In the genomic region with DNA sequence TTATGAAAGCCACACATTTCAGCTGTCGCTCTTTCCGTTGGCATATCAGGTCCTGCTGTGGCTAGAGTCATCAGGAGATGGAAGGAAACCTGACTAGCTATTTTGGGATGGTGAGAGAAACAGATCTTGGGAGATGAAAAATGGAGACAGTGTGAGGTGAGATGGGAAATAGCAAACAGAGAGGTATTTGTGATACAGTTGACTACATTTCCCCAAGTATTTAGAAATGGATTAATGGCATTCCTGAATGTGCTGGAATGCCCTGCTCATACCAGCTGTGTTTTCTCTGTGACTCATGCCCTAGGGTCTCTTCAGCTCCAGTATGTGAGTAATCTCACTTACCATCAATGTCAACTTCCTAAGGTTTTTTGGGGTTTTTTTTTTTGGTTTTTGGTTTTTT, we compare ENCODE assay signal across 28 mouse cellular contexts.
DNase-seq lines count a peak whose midpoint lies in the region; ATAC-seq and TF ChIP-seq lines count a peak whose summit lies in the region.
"Had no signal": no experiment of that assay in that cellular context is flagged by ENCODE, and none has a peak within 500 bp of the region (broad histone marks: within the 10 kb centered on the region; RNA-seq: fewer than 3 reads in every experiment).

No protein-coding gene starts in this region.

- H3K9me3 ChIP-seq in embryonic facial prominence, embryonic 14.5 days (ENCODE audit: control insufficient read depth, low read length), result no peaks in the 10 kb centered on the region
- H3K9me3 ChIP-seq in embryonic facial prominence, embryonic 10.5 days, result no peaks in the 10 kb centered on the region
- H3K9me3 ChIP-seq in limb, embryonic 14.5 days (ENCODE audit: control insufficient read depth, low read length), result no peaks in the 10 kb centered on the region
- no peaks in the 10 kb centered on the region for H3K9me3 ChIP-seq in limb, embryonic 10.5 days (replicated peaks)
- H3K9me3 ChIP-seq in midbrain, embryonic 13.5 days, result no peaks in the 10 kb centered on the region
- no peaks in the 10 kb centered on the region for H3K9me3 ChIP-seq in hindbrain, embryonic 16.5 days (ENCODE audit: control insufficient read depth, low read length)
- H3K9me3 ChIP-seq: forebrain, embryonic 13.5 days; heart, embryonic 13.5 days; hindbrain, embryonic 12.5 days; liver, embryonic 15.5 days; midbrain, embryonic 12.5 days had no signal

- H3K4me1 ChIP-seq in embryonic facial prominence, embryonic 14.5 days (ENCODE audit: control insufficient read depth, insufficient read depth, low read length), result 0 out of 2 replicates have a peak, but pooled peaks cover 3% of the 10 kb centered on the region
- 0 out of 2 replicates have a peak, but pooled peaks cover 4% of the 10 kb centered on the region for H3K4me1 ChIP-seq in embryonic facial prominence, embryonic 10.5 days
- no peaks in the 10 kb centered on the region for H3K4me1 ChIP-seq in limb, embryonic 14.5 days (ENCODE audit: control insufficient read depth, insufficient read depth, low read length)
- no peaks in the 10 kb centered on the region for H3K4me1 ChIP-seq in limb, embryonic 10.5 days
- H3K4me1 ChIP-seq in midbrain, embryonic 13.5 days (replicated peaks), result no peaks in the 10 kb centered on the region
- no peaks in the 10 kb centered on the region for H3K4me1 ChIP-seq in hindbrain, embryonic 16.5 days (ENCODE audit: control insufficient read depth, insufficient read depth, low read depth, low read length)
- H3K4me1 ChIP-seq: forebrain, embryonic 13.5 days; hindbrain, embryonic 12.5 days; liver, embryonic 15.5 days; midbrain, embryonic 12.5 days had no signal

- H3K27ac ChIP-seq in embryonic facial prominence, embryonic 14.5 days (replicated peaks; ENCODE audit: low read depth, low read length), result no peak overlapping the region
- H3K27ac ChIP-seq in embryonic facial prominence, embryonic 10.5 days (replicated peaks), result no peak overlapping the region
- H3K27ac ChIP-seq in limb, embryonic 14.5 days (replicated peaks; ENCODE audit: low read depth, low read length), result no peak overlapping the region
- no peak overlapping the region for H3K27ac ChIP-seq in limb, embryonic 10.5 days
- no peak overlapping the region for H3K27ac ChIP-seq in midbrain, embryonic 13.5 days
- H3K27ac ChIP-seq in hindbrain, embryonic 16.5 days (ENCODE audit: low read depth, low read length), result no peak overlapping the region
- H3K27ac ChIP-seq: forebrain, embryonic 13.5 days; heart, adult 2 months; heart, embryonic 13.5 days; hindbrain, embryonic 12.5 days; layer of hippocampus, adult 2 months; liver, embryonic 15.5 days; midbrain, embryonic 12.5 days had no signal

- 47% methylated on average over 2 of the region's 2 CpGs for WGBS in embryonic facial prominence, embryonic 14.5 days
- WGBS in embryonic facial prominence, embryonic 10.5 days, result 74% methylated on average over 2 of the region's 2 CpGs
- WGBS in limb, embryonic 14.5 days, result 68% methylated on average over 2 of the region's 2 CpGs
- WGBS in limb, embryonic 10.5 days, result 88% methylated on average over 2 of the region's 2 CpGs
- WGBS in midbrain, embryonic 13.5 days, result 91% methylated on average over 2 of the region's 2 CpGs
- WGBS in hindbrain, embryonic 16.5 days, result 81% methylated on average over 2 of the region's 2 CpGs

- H3K9ac ChIP-seq in embryonic facial prominence, embryonic 14.5 days (ENCODE audit: low read depth, low read length), result no peak overlapping the region
- H3K9ac ChIP-seq in limb, embryonic 14.5 days (ENCODE audit: low read depth, low read length, severe bottlenecking), result no peak overlapping the region
- no peak overlapping the region for H3K9ac ChIP-seq in midbrain, embryonic 13.5 days (replicated peaks)
- H3K9ac ChIP-seq in hindbrain, embryonic 16.5 days (ENCODE audit: low read depth, low read length), result no peak overlapping the region
- H3K9ac ChIP-seq: forebrain, embryonic 13.5 days; heart, embryonic 13.5 days; hindbrain, embryonic 12.5 days; liver, embryonic 15.5 days; midbrain, embryonic 12.5 days had no signal

- peak; percentile 32 for DNase-seq in embryonic facial prominence, embryonic 14.5 days (ENCODE audit: low spot score)
- DNase-seq in embryonic facial prominence, embryonic 10.5 days (ENCODE audit: low spot score), result no peak
- no peak for DNase-seq in limb, embryonic 14.5 days (ENCODE audit: low spot score)
- DNase-seq in limb, embryonic 10.5 days (ENCODE audit: low spot score), result no peak
- peak; percentile 66 for DNase-seq in Patski (ENCODE audit: low read depth, low spot score)
- DNase-seq in skeletal muscle tissue, adult 2 months (ENCODE audit: low read depth, low spot score), result peak; percentile 9
- DNase-seq: adrenal gland, postnatal 25 days; cerebellum, adult 11 months; cerebellum, postnatal 10 days; gastrocnemius, postnatal 14 days; heart, adult 2 months; heart, postnatal 14 days; kidney, adult 11 months; kidney, postnatal 10 days; liver; right cerebral cortex, postnatal 14 days; spleen, adult 18-20 months had no signal

- ATAC-seq in embryonic facial prominence, embryonic 14.5 days (ENCODE audit: low read depth), result no peak
- ATAC-seq in limb, embryonic 14.5 days (ENCODE audit: low FRiP score, low read depth), result 0 out of 2 replicates have a peak, but pooled peaks have one; percentile 34
- ATAC-seq in Patski, result peak; percentile 82
- ATAC-seq in midbrain, embryonic 13.5 days, result no peak
- no peak for ATAC-seq in hindbrain, embryonic 16.5 days
- ATAC-seq: forebrain, embryonic 13.5 days had no signal

- no peaks in the 10 kb centered on the region for H3K36me3 ChIP-seq in embryonic facial prominence, embryonic 14.5 days (ENCODE audit: control insufficient read depth, insufficient read depth, low read length)
- no peaks in the 10 kb centered on the region for H3K36me3 ChIP-seq in embryonic facial prominence, embryonic 10.5 days (replicated peaks)
- H3K36me3 ChIP-seq in limb, embryonic 14.5 days (ENCODE audit: control insufficient read depth, insufficient read depth, low read length), result no peaks in the 10 kb centered on the region
- H3K36me3 ChIP-seq in limb, embryonic 10.5 days, result no peaks in the 10 kb centered on the region
- no peaks in the 10 kb centered on the region for H3K36me3 ChIP-seq in midbrain, embryonic 13.5 days
- H3K36me3 ChIP-seq in hindbrain, embryonic 16.5 days (ENCODE audit: control insufficient read depth, insufficient read depth, low read length), result no peaks in the 10 kb centered on the region
- H3K36me3 ChIP-seq: G1E; heart, embryonic 13.5 days; hindbrain, embryonic 12.5 days; liver, embryonic 15.5 days; midbrain, embryonic 12.5 days had no signal

- no peak overlapping the region for H3K4me3 ChIP-seq in embryonic facial prominence, embryonic 14.5 days (ENCODE audit: low read depth, low read length)
- H3K4me3 ChIP-seq in embryonic facial prominence, embryonic 10.5 days, result no peak overlapping the region
- H3K4me3 ChIP-seq in limb, embryonic 14.5 days (replicated peaks; ENCODE audit: low read length), result no peak overlapping the region
- no peak overlapping the region for H3K4me3 ChIP-seq in limb, embryonic 10.5 days
- no peak overlapping the region for H3K4me3 ChIP-seq in midbrain, embryonic 13.5 days (replicated peaks)
- no peak overlapping the region for H3K4me3 ChIP-seq in hindbrain, embryonic 16.5 days (ENCODE audit: low read length)
- H3K4me3 ChIP-seq: erythroblast, embryonic 14.5 days; forebrain, embryonic 13.5 days; heart, adult 2 months; heart, embryonic 13.5 days; hindbrain, embryonic 12.5 days; layer of hippocampus, adult 2 months; liver, embryonic 15.5 days; midbrain, embryonic 12.5 days had no signal

- POLR2A ChIA-PET in Patski (lab: Charles Lee), result no interaction called here

- no peaks in the 10 kb centered on the region for H3K27me3 ChIP-seq in embryonic facial prominence, embryonic 14.5 days (replicated peaks; ENCODE audit: control insufficient read depth, insufficient read depth, low read length)
- H3K27me3 ChIP-seq in embryonic facial prominence, embryonic 10.5 days (replicated peaks; ENCODE audit: low read depth, poor library complexity, severe bottlenecking), result no peaks in the 10 kb centered on the region
- no peaks in the 10 kb centered on the region for H3K27me3 ChIP-seq in limb, embryonic 14.5 days (ENCODE audit: control insufficient read depth, insufficient read depth, low read length)
- H3K27me3 ChIP-seq in limb, embryonic 10.5 days (ENCODE audit: low read depth, poor library complexity, severe bottlenecking), result no peaks in the 10 kb centered on the region
- no peaks in the 10 kb centered on the region for H3K27me3 ChIP-seq in Patski
- H3K27me3 ChIP-seq in midbrain, embryonic 13.5 days, result no peaks in the 10 kb centered on the region
- no peaks in the 10 kb centered on the region for H3K27me3 ChIP-seq in hindbrain, embryonic 16.5 days (replicated peaks; ENCODE audit: control insufficient read depth, insufficient read depth, low read length)
- H3K27me3 ChIP-seq: CH12.LX; forebrain, embryonic 13.5 days; heart, embryonic 13.5 days; hindbrain, embryonic 12.5 days; liver, embryonic 15.5 days; midbrain, embryonic 12.5 days had no signal

- TF ChIP-seq CTCF in Patski (IDR thresholded peaks at IDR 0.05), result no peak

- in situ Hi-C loops in Patski (cut with MboI; ENCODE audit: low pct_unique_long_range_greater_than_20kb), result no loop called here

- CTCF ChIA-PET in Patski (lab: Charles Lee), result interaction anchor here (1.2 to 2.3 kb wide), 2 partner anchors 9 to 13 kb away, joined by 3 to 9 read pairs; no protein-coding TSS in a partner anchor

- H3K4me2 ChIP-seq in embryonic facial prominence, embryonic 14.5 days (ENCODE audit: low read depth, low read length), result no peak overlapping the region
- H3K4me2 ChIP-seq in limb, embryonic 14.5 days (replicated peaks; ENCODE audit: low read depth, low read length, severe bottlenecking), result no peak overlapping the region
- no peak overlapping the region for H3K4me2 ChIP-seq in midbrain, embryonic 13.5 days (replicated peaks)
- H3K4me2 ChIP-seq in hindbrain, embryonic 16.5 days (ENCODE audit: low read length), result no peak overlapping the region
- H3K4me2 ChIP-seq: forebrain, embryonic 13.5 days; heart, embryonic 13.5 days; hindbrain, embryonic 12.5 days; liver, embryonic 15.5 days; midbrain, embryonic 12.5 days had no signal

- no peak for TF ChIP-seq POLR2A in limb, embryonic 14.5 days (IDR thresholded peaks at IDR 0.05; ENCODE audit: borderline replicate concordance, extremely low read depth, insufficient read depth, insufficient read length)

Comparison
In these comparisons a context has a peak if more than half of its experiments do, and no peak if none do; other contexts are left out.
1. DNase-seq: peak in embryonic facial prominence, embryonic 14.5 days (single experiment), Patski (single experiment) and skeletal muscle tissue, adult 2 months (single experiment); none in embryonic facial prominence, embryonic 10.5 days (single experiment), limb, embryonic 14.5 days (single experiment) and limb, embryonic 10.5 days (single experiment).
2. ATAC-seq: peak in limb, embryonic 14.5 days (single experiment) and Patski (single experiment); none in embryonic facial prominence, embryonic 14.5 days (single experiment), midbrain, embryonic 13.5 days (single experiment) and hindbrain, embryonic 16.5 days (single experiment).